Mouse (Mus musculus) MEL (cell line): ENCODE measurements around the gene Mtif2. TPM values are rescaled to one million over a fixed set of nuclear protein-coding genes. Genes with fewer than 3 reads are reported as not detected.

ENCODE experiments used
- polyA plus RNA-seq, 2 experiments: library from polyadenylated mRNA; stranded (reverse) in 1 of 2; unstranded in 1 of 2; fragments of >175 nt in 1 of 2; fragments of >200 nt in 1 of 2; gene quantifications; 2 replicates each; pipeline versions ENCODE4 v1.2.1 to v1.2.4; 2012; ENCODE audit warnings: low replicate concordance in 2 of 2, low read depth in 1 of 2; ENCODE audit not compliant: insufficient read length in 2 of 2, insufficient read depth in 1 of 2, missing spikeins in 1 of 2
- total RNA-seq: library from RNA; depleted of rRNA; stranded (reverse); fragments of 300-350 nt; gene quantifications from 2 replicates; pipeline ENCODE4 v1.2.3, GENCODE M21; 2012; rRNA removed

The Mtif2 gene
- total and polyA plus RNA-seq, 3 experiments, result 22.5 to 161 (median 32.7) TPM

Other genes starting within 250 kb of the Mtif2 start
- 4.0 and 4.4 TPM in 2 replicates for gene Ccdc88a, start 152.8 kb upstream of the Mtif2 start, total RNA-seq
- gene Ccdc88a, start 152.8 kb upstream of the Mtif2 start, polyA plus RNA-seq, result 100 to 1,000 TPM in 1 of 2 experiments, 1 to 10 TPM in 1; 5.9 to 225 TPM
- 46.9 and 51.7 TPM in 2 replicates for gene Prorsd1, start 11.4 kb upstream of the Mtif2 start, total RNA-seq
- 10 to 100 TPM in 1 of 2 experiments, not detected in 1; 48.7 TPM for gene Prorsd1, start 11.4 kb upstream of the Mtif2 start, polyA plus RNA-seq
- 0.26 and 0.62 TPM in 2 replicates for gene Clhc1, start 21.5 kb downstream of the Mtif2 start, total RNA-seq
- under 1 TPM in 1 of 2 experiments, not detected in 1; 0.08 TPM for gene Clhc1, start 21.5 kb downstream of the Mtif2 start, polyA plus RNA-seq
- 1,978 and 2,403 TPM in 2 replicates for gene Rps27a, start 21.7 kb downstream of the Mtif2 start, total RNA-seq
- 1,000 to 10,000 TPM in 1 of 2 experiments, 100 to 1,000 TPM in 1; 560 to 1,339 TPM for gene Rps27a, start 21.7 kb downstream of the Mtif2 start, polyA plus RNA-seq
- gene Rtn4, start 166.5 kb downstream of the Mtif2 start, total RNA-seq, result 46.5 and 53.1 TPM in 2 replicates
- 100 to 1,000 TPM in 1 of 2 experiments, 10 to 100 TPM in 1; 57.8 to 202 TPM for gene Rtn4, start 166.5 kb downstream of the Mtif2 start, polyA plus RNA-seq